Comparison of ENCODE assay signal across 26 mouse cellular contexts in the genomic region with DNA sequence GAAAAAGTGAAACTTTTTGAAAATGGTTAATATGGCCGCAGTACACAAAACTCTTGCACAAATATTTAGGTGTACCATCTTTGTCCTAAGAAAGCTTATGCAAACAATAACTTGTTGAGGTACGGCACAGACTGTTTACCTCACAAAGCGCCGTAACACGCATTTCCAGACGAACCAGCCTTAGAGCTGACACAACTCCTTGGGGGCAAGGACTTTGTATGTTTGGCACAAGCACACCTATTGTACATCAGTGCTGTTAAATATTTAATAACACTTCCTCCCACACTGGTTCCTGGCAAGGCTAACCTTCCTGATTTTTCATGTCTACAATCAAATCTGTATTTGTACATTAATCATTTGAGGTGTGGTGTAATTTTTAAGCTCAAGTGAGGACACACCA.
DNase-seq lines count a peak whose midpoint lies in the region; TF ChIP-seq lines count a peak whose summit lies in the region.
"Had no signal": no experiment of that assay in that cellular context is flagged by ENCODE, and none has a peak within 500 bp of the region (broad histone marks: within the 10 kb centered on the region; RNA-seq: fewer than 3 reads in every experiment).

No protein-coding gene starts in this region.

- H3K27ac ChIP-seq in heart, adult 2 months, result peak overlapping the region; percentile 64
- peak overlapping the region; percentile 26; the same call in 1 of the 2 replicates for H3K27ac ChIP-seq in small intestine, adult 2 months (ENCODE audit: insufficient read depth, low read depth, low read length)
- H3K27ac ChIP-seq: forebrain, embryonic 10.5 days; forebrain, embryonic 15.5 days; hindbrain, embryonic 15.5 days; left cerebral cortex, adult 2 months; limb, embryonic 12.5 days; liver, embryonic 15.5 days; midbrain, embryonic 10.5 days; midbrain, embryonic 15.5 days; neural tube, embryonic 15.5 days; stomach, embryonic 15.5 days had no signal

- H3K36me3 ChIP-seq in heart, adult 2 months (ENCODE audit: control insufficient read depth, insufficient read depth, low read length), result peaks cover 6% of the 10 kb centered on the region
- H3K36me3 ChIP-seq in small intestine, adult 2 months (ENCODE audit: control insufficient read depth, insufficient read depth, low read length), result no peaks in the 10 kb centered on the region
- H3K36me3 ChIP-seq: forebrain, embryonic 10.5 days; forebrain, embryonic 15.5 days; hindbrain, embryonic 15.5 days; limb, embryonic 12.5 days; liver, embryonic 15.5 days; midbrain, embryonic 10.5 days; midbrain, embryonic 15.5 days; neural tube, embryonic 15.5 days; stomach, embryonic 15.5 days had no signal

- no peaks in the 10 kb centered on the region for H3K27me3 ChIP-seq in heart, adult 2 months (ENCODE audit: control insufficient read depth, insufficient read depth, low read length)
- no peaks in the 10 kb centered on the region for H3K27me3 ChIP-seq in small intestine, adult 2 months (ENCODE audit: control insufficient read depth, insufficient read depth, low read length)
- H3K27me3 ChIP-seq: forebrain, embryonic 15.5 days; hindbrain, embryonic 15.5 days; limb, embryonic 12.5 days; liver, embryonic 15.5 days; midbrain, embryonic 15.5 days; neural tube, embryonic 15.5 days; stomach, embryonic 15.5 days had no signal

- 54% methylated on average over 6 of the region's 6 CpGs for WGBS in heart, adult 2 months
- WGBS in small intestine, adult 2 months, result 23% methylated on average over 6 of the region's 6 CpGs

- H3K9ac ChIP-seq in heart, adult 2 months (ENCODE audit: low read depth, low read length), result no peak overlapping the region
- H3K9ac ChIP-seq: forebrain, embryonic 15.5 days; hindbrain, embryonic 15.5 days; limb, embryonic 12.5 days; liver, embryonic 15.5 days; midbrain, embryonic 15.5 days; neural tube, embryonic 15.5 days; stomach, embryonic 15.5 days had no signal

- intact Hi-C loops in heart, adult 2 months (cut with DNase I), result loop anchor here (1.0 kb wide), 1 partner anchor 19 kb away; no protein-coding TSS in a partner anchor
- intact Hi-C loops in heart, postnatal 25 days (cut with DNase I), result no loop called here

- H3K4me3 ChIP-seq in heart, adult 2 months, result peak overlapping the region; percentile 22
- no peak overlapping the region for H3K4me3 ChIP-seq in small intestine, adult 2 months (ENCODE audit: low read depth, low read length)
- H3K4me3 ChIP-seq: forebrain, embryonic 10.5 days; forebrain, embryonic 15.5 days; hindbrain, embryonic 15.5 days; left cerebral cortex, adult 2 months; limb, embryonic 12.5 days; liver, embryonic 15.5 days; midbrain, embryonic 10.5 days; midbrain, embryonic 15.5 days; neural tube, embryonic 15.5 days; stomach, embryonic 15.5 days had no signal

- TF ChIP-seq CTCF in heart, adult 2 months (IDR thresholded peaks at IDR 0.05), result no peak
- no peak for TF ChIP-seq CTCF in small intestine, adult 2 months (IDR thresholded peaks at IDR 0.05; ENCODE audit: extremely low read depth, insufficient read length, insufficient replicate concordance, low read depth, low read length)

- no peak for TF ChIP-seq POLR2A in heart, adult 2 months (IDR thresholded peaks at IDR 0.05; ENCODE audit: insufficient read depth, low read depth, low read length)
- TF ChIP-seq POLR2A in small intestine, adult 2 months (IDR thresholded peaks at IDR 0.05; ENCODE audit: low read depth, low read length), result no peak

- H3K79me2 ChIP-seq in heart, adult 2 months (replicated peaks; ENCODE audit: control insufficient read depth, insufficient read depth, low read length), result peaks cover 7% of the 10 kb centered on the region; the same call in 1 of the 2 replicates

- no peak for TF ChIP-seq EP300 in heart, adult 2 months (IDR thresholded peaks at IDR 0.05; ENCODE audit: insufficient read depth, low read depth, low read length)

- peak in 1 of 2 experiments; percentile 23 for DNase-seq in heart, adult 2 months
- DNase-seq in heart, postnatal 25 days (ENCODE audit: low spot score), result no peak
- DNase-seq in lung, postnatal 36 days, result peak; percentile 11
- DNase-seq in lung, postnatal 10 days, result no peak
- no peak for DNase-seq in testis, postnatal 10 days (ENCODE audit: low spot score)
- DNase-seq: adrenal gland, postnatal 25 days; B cell, adult 2 months; cerebellum, adult 2 months; cerebellum, postnatal 14 days; kidney, adult 11 months; kidney, postnatal 25 days; retina, postnatal 1 day; right cerebral cortex, postnatal 14 days; thymus, adult 2 months; thymus, postnatal 36 days had no signal

- H3K4me1 ChIP-seq in heart, adult 2 months (ENCODE audit: control insufficient read depth, insufficient read depth, low read length), result peaks cover 7% of the 10 kb centered on the region
- H3K4me1 ChIP-seq in small intestine, adult 2 months (ENCODE audit: control insufficient read depth, insufficient read depth, insufficient read length, low read length), result peaks cover 16% of the 10 kb centered on the region; the same call in 1 of the 2 replicates
- H3K4me1 ChIP-seq: forebrain, embryonic 10.5 days; forebrain, embryonic 15.5 days; hindbrain, embryonic 15.5 days; limb, embryonic 12.5 days; midbrain, embryonic 10.5 days; midbrain, embryonic 15.5 days; neural tube, embryonic 15.5 days; stomach, embryonic 15.5 days had no signal
